Mouse (Mus musculus) bone marrow macrophage, adult 2 months (primary cell): Measurements from ENCODE around the gene Mettl8.

Experiments used
- CTCF ChIP-seq: IDR thresholded peaks from 2 replicates; pipeline ENCODE4 v1.5.1; 2012; ENCODE audit warnings: low read depth, mild to moderate bottlenecking, low read length, moderate library complexity
- POLR2A ChIP-seq: IDR thresholded peaks from 2 replicates; pipeline ENCODE4 v1.6.1; 2012; ENCODE audit warnings: mild to moderate bottlenecking, low read depth, low read length, borderline replicate concordance

DNA sequence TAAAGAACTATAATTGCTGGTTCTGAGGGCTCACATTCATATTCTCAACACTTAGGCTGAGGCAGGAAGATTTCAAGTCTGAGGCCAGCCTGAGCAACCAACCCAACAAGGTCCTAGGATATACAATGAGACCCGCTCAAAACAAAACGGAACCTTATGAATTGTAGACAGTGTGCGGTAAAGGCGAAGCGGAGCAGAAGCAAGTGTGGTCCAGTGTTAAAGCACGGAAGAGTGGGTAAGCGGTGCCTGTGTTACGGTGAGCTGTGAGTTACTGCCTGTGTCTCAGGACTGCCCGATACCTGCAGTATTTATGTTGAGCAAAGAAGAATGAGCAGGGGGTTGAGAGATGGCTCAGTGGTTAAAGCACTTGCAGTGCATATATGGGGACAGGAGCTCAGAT lies 27.8 kb downstream of the Mettl8 start:
- no peak for TF ChIP-seq CTCF
- TF ChIP-seq POLR2A, result no peak
